Mouse (Mus musculus) heart, embryonic 11.5 days (tissue): ENCODE data around the gene Zfp423. TPM values are rescaled to one million over a fixed set of nuclear protein-coding genes. Genes with fewer than 3 reads are reported as not detected.

Source experiments
- ATAC-seq: fragments of 200-750 bp; cut with Nextera tagmentation; replicated peaks from 2 replicates; pipeline ENCODE4 v1.8.0; 2017; ENCODE audit warnings: moderate library complexity; ENCODE audit not compliant: insufficient number of reproducible peaks, low FRiP score, low TSS enrichment
- H3K27ac ChIP-seq: fragments of 300-500 bp; sonication (generic); 2 replicates; pipeline ENCODE4 v1.5.1; 2014; ENCODE audit warnings: mild to moderate bottlenecking, low read depth, low read length
- H3K27me3 ChIP-seq: fragments of 300-500 bp; sonication (generic); 2 replicates; pipeline ENCODE4 v1.6.1; 2014; ENCODE audit warnings: mild to moderate bottlenecking, low read length, mixed read lengths; ENCODE audit not compliant: control insufficient read depth, insufficient read depth
- H3K36me3 ChIP-seq: fragments of 300-500 bp; sonication (generic); 2 replicates; pipeline ENCODE4 v1.6.1; 2014; ENCODE audit warnings: mild to moderate bottlenecking, low read length, moderate library complexity, mixed read lengths; ENCODE audit not compliant: control insufficient read depth, insufficient read depth
- H3K4me1 ChIP-seq: fragments of 300-500 bp; sonication (generic); 2 replicates; pipeline ENCODE4 v1.6.1; 2014; ENCODE audit warnings: low read length; ENCODE audit not compliant: control insufficient read depth, insufficient read depth
- H3K4me2 ChIP-seq: fragments of 300-500 bp; sonication (generic); 2 replicates; pipeline ENCODE4 v1.6.1; 2014; ENCODE audit warnings: mild to moderate bottlenecking, moderate library complexity
- H3K4me3 ChIP-seq: fragments of 300-500 bp; sonication (generic); 2 replicates; pipeline ENCODE4 v1.5.1; 2014; ENCODE audit warnings: low read depth, low read length
- H3K9ac ChIP-seq: fragments of 300-500 bp; sonication (generic); 2 replicates; pipeline ENCODE4 v1.6.1; 2014; ENCODE audit warnings: mild to moderate bottlenecking, low read depth, low read length, moderate library complexity
- H3K9me3 ChIP-seq: fragments of 300-500 bp; sonication (generic); replicated peaks from 2 replicates; pipeline ENCODE4 v1.6.1; 2016; ENCODE audit warnings: low read length; ENCODE audit not compliant: control insufficient read depth
- WGBS: fragments of 180-500 bp; shearing (Covaris S2); extraction: QIAGEN DNeasy Blood & Tissue Kit; methylation state at CpG from one replicate; pipeline ENCODE4 v1.1.7; 2014; ENCODE audit not compliant: insufficient replicate concordance; 5-methylcytosine and 5-hydroxymethylcytosine counted together
- polyA plus RNA-seq: library from polyadenylated mRNA; unstranded; fragments of >200 nt; fragmentation: Nextera tagmentation; extraction: Ambion mirVana; gene quantifications from 2 replicates; pipeline ENCODE4 v1.2.1, GENCODE M21; 2014

Zfp423 gene
- polyA plus RNA-seq, 1 experiment from 2014 or later: 8.2 TPM

- H3K4me2 ChIP-seq: no peak overlapping the region
- H3K4me1 ChIP-seq: no peaks in the 10 kb centered on the region
- H3K9me3 ChIP-seq: no peaks in the 10 kb centered on the region
- 79% methylated on average over 13 of the region's 13 CpGs for WGBS
- no peak overlapping the region for H3K9ac ChIP-seq
- H3K36me3 ChIP-seq: no peaks in the 10 kb centered on the region
- H3K4me3 ChIP-seq: no peak overlapping the region
- H3K27me3 ChIP-seq: no peaks in the 10 kb centered on the region
- ATAC-seq: no peak
- H3K27ac ChIP-seq: no peak overlapping the region
Measured at GRCm38 (mm10) chr8:87671209-87671970, 288.0 kb downstream of the Zfp423 start.

- Histone ChIP-seq H3K4me3 (no peak overlapping the region), H3K27me3 (no peaks in the 10 kb centered on the region), H3K36me3 (no peaks in the 10 kb centered on the region), H3K9ac (no peak overlapping the region), H3K27ac (no peak overlapping the region), H3K4me1 (no peaks in the 10 kb centered on the region), H3K4me2 (no peak overlapping the region), H3K9me3 (no peaks in the 10 kb centered on the region)
- 93% methylated on average over 3 of the region's 3 CpGs for WGBS
- no peak for ATAC-seq
Measured at GRCm38 (mm10) chr8:87670232-87670631, 289.2 kb downstream of the Zfp423 start.

GRCm38 (mm10) chr8:87668736-87669135 is 290.7 kb downstream of the Zfp423 start:
- Histone ChIP-seq H3K4me3 (no peak overlapping the region), H3K9me3 (no peaks in the 10 kb centered on the region), H3K27ac (no peak overlapping the region), H3K9ac (no peak overlapping the region), H3K4me1 (no peaks in the 10 kb centered on the region), H3K36me3 (no peaks in the 10 kb centered on the region), H3K27me3 (peaks cover 2% of the 10 kb centered on the region), H3K4me2 (no peak overlapping the region)
- ATAC-seq: no peak
- 61% methylated on average over 2 of the region's 2 CpGs for WGBS

GRCm38 (mm10) chr8:87667914-87668643 is 291.3 kb downstream of the Zfp423 start:
- 77% methylated on average over 26 of the region's 26 CpGs for WGBS
- no peaks in the 10 kb centered on the region for H3K36me3 ChIP-seq
- H3K4me1 ChIP-seq: peaks cover 1% of the 10 kb centered on the region; the same call in 1 of the 2 replicates
- H3K27me3 ChIP-seq: peaks cover 8% of the 10 kb centered on the region
- no peak overlapping the region for H3K9ac ChIP-seq
- H3K27ac ChIP-seq: no peak overlapping the region
- no peaks in the 10 kb centered on the region for H3K9me3 ChIP-seq
- ATAC-seq: no peak
- H3K4me3 ChIP-seq: no peak overlapping the region
- no peak overlapping the region for H3K4me2 ChIP-seq

GRCm38 (mm10) chr8:87667297-87667696 is 292.1 kb downstream of the Zfp423 start:
- Histone ChIP-seq H3K9me3 (no peaks in the 10 kb centered on the region), H3K36me3 (no peaks in the 10 kb centered on the region), H3K27me3 (peaks cover 16% of the 10 kb centered on the region), H3K4me3 (no peak overlapping the region), H3K9ac (no peak overlapping the region), H3K4me1 (peaks cover 5% of the 10 kb centered on the region; the same call in 1 of the 2 replicates), H3K4me2 (no peak overlapping the region), H3K27ac (no peak overlapping the region)
- no peak for ATAC-seq
- WGBS: 81% methylated on average over 6 of the region's 6 CpGs

GRCm38 (mm10) chr8:87665337-87665736 is 294.1 kb downstream of the Zfp423 start:
- H3K9me3 ChIP-seq: no peaks in the 10 kb centered on the region
- no peak overlapping the region for H3K27ac ChIP-seq
- H3K4me2 ChIP-seq: no peak overlapping the region
- peaks cover 34% of the 10 kb centered on the region for H3K27me3 ChIP-seq
- 81% methylated on average over 8 of the region's 8 CpGs for WGBS
- no peaks in the 10 kb centered on the region for H3K36me3 ChIP-seq
- ATAC-seq: no peak
- no peak overlapping the region for H3K4me3 ChIP-seq
- peaks cover 15% of the 10 kb centered on the region for H3K4me1 ChIP-seq
- no peak overlapping the region for H3K9ac ChIP-seq

- H3K27ac ChIP-seq: no peak overlapping the region
- H3K9ac ChIP-seq: no peak overlapping the region
- H3K4me2 ChIP-seq: no peak overlapping the region
- H3K4me1 ChIP-seq: peaks cover 21% of the 10 kb centered on the region
- no peak for ATAC-seq
- H3K36me3 ChIP-seq: no peaks in the 10 kb centered on the region
- H3K4me3 ChIP-seq: no peak overlapping the region
- H3K9me3 ChIP-seq: no peaks in the 10 kb centered on the region
- H3K27me3 ChIP-seq: peaks cover 45% of the 10 kb centered on the region
- WGBS: 84% methylated on average over 2 of the region's 2 CpGs
Measured at GRCm38 (mm10) chr8:87664217-87664509, 295.2 kb downstream of the Zfp423 start.

GRCm38 (mm10) chr8:87663349-87664216 is 295.8 kb downstream of the Zfp423 start:
- 13% methylated on average over 18 of the region's 18 CpGs for WGBS
- peaks cover 21% of the 10 kb centered on the region for H3K4me1 ChIP-seq
- H3K9me3 ChIP-seq: no peaks in the 10 kb centered on the region
- H3K27me3 ChIP-seq: peaks cover 49% of the 10 kb centered on the region
- peak overlapping the region; percentile 54; the same call in 1 of the 2 replicates for H3K9ac ChIP-seq
- peak overlapping the region; percentile 37 for H3K4me3 ChIP-seq
- H3K36me3 ChIP-seq: no peaks in the 10 kb centered on the region
- peak overlapping the region; percentile 75 for H3K4me2 ChIP-seq
- ATAC-seq: no peak
- H3K27ac ChIP-seq: no peak overlapping the region
